Mouse (Mus musculus): ENCODE data around the gene Cyp2d12. TPM values are rescaled to one million over a fixed set of nuclear protein-coding genes. Genes with fewer than 3 reads are reported as not detected.

The Cyp2d12 gene
- total RNA-seq, 1 experiment: not detected

- H3K9ac ChIP-seq (ENCODE audit: insufficient read depth, low read depth, low read length, poor library complexity, severe bottlenecking): no peak overlapping the region
- peaks cover 1% of the 10 kb centered on the region; the same call in 1 of the 2 replicates for H3K9me3 ChIP-seq (ENCODE audit: control insufficient read depth, insufficient read depth, low read depth, low read length)
- TF ChIP-seq CHD2 (IDR thresholded peaks at IDR 0.05; ENCODE audit: low read depth, low read length) (no peak), ZC3H11A (IDR thresholded peaks at IDR 0.05; ENCODE audit: borderline replicate concordance, low read depth, low read length) (no peak), MAFK (IDR thresholded peaks at IDR 0.05; ENCODE audit: insufficient read depth, low read depth, low read length) (no peak), ZNF384 (IDR thresholded peaks at IDR 0.05; ENCODE audit: low read depth, low read length) (no peak), HCFC1 (IDR thresholded peaks at IDR 0.05; ENCODE audit: borderline replicate concordance, insufficient read depth, low read length) (no peak)
- H3K36me3 ChIP-seq (ENCODE audit: control insufficient read depth, insufficient read depth, low read length, poor library complexity, severe bottlenecking): no peaks in the 10 kb centered on the region
- in situ Hi-C loops (cut with MboI; ENCODE audit: low sequenced_read_pairs in 2 of 2, unreplicated experiment in 2 of 2): no loop called here
- DNase-seq (ENCODE audit: low read depth, low spot score): no peak
- no peaks in the 10 kb centered on the region for H3K4me1 ChIP-seq (ENCODE audit: control insufficient read depth in 2 of 2, insufficient read depth in 2 of 2, low read length in 2 of 2, poor library complexity in 1 of 2)
- no peak overlapping the region for H3K27ac ChIP-seq (ENCODE audit: insufficient read depth, low read depth, low read length, poor library complexity, severe bottlenecking)
- H3K4me3 ChIP-seq (ENCODE audit: insufficient read depth in 1 of 2, low read depth in 1 of 2, low read length in 2 of 2, poor library complexity in 1 of 2, severe bottlenecking in 1 of 2): no peak overlapping the region
Observed at GRCm38 (mm10) chr15:82572856-82573255, 18.0 kb downstream of the Cyp2d12 start.

GRCm38 (mm10) chr15:82579071-82579470 is 24.2 kb downstream of the Cyp2d12 start:
- in situ Hi-C loops (cut with MboI; ENCODE audit: low sequenced_read_pairs in 2 of 2, unreplicated experiment in 2 of 2): no loop called here
- no peak overlapping the region for H3K9ac ChIP-seq (ENCODE audit: insufficient read depth, low read depth, low read length, poor library complexity, severe bottlenecking)
- no peaks in the 10 kb centered on the region for H3K36me3 ChIP-seq (ENCODE audit: control insufficient read depth, insufficient read depth, low read length, poor library complexity, severe bottlenecking)
- TF ChIP-seq ZC3H11A (IDR thresholded peaks at IDR 0.05; ENCODE audit: borderline replicate concordance, low read depth, low read length): no peak
- TF ChIP-seq CHD2 (IDR thresholded peaks at IDR 0.05; ENCODE audit: low read depth, low read length): no peak
- no peak for TF ChIP-seq ZNF384 (IDR thresholded peaks at IDR 0.05; ENCODE audit: low read depth, low read length)
- no peak for TF ChIP-seq HCFC1 (IDR thresholded peaks at IDR 0.05; ENCODE audit: borderline replicate concordance, insufficient read depth, low read length)
- no peak for TF ChIP-seq MAFK (IDR thresholded peaks at IDR 0.05; ENCODE audit: insufficient read depth, low read depth, low read length)
- no peak for DNase-seq (ENCODE audit: low read depth, low spot score)
- H3K4me3 ChIP-seq (ENCODE audit: insufficient read depth in 1 of 2, low read depth in 1 of 2, low read length in 2 of 2, poor library complexity in 1 of 2, severe bottlenecking in 1 of 2): no peak overlapping the region
- H3K9me3 ChIP-seq (ENCODE audit: control insufficient read depth, insufficient read depth, low read depth, low read length): 0 out of 2 replicates have a peak, but pooled peaks cover 1% of the 10 kb centered on the region
- no peaks in the 10 kb centered on the region for H3K4me1 ChIP-seq (ENCODE audit: control insufficient read depth in 2 of 2, insufficient read depth in 2 of 2, low read length in 2 of 2, poor library complexity in 1 of 2)
- H3K27ac ChIP-seq (ENCODE audit: insufficient read depth, low read depth, low read length, poor library complexity, severe bottlenecking): no peak overlapping the region

GRCm38 (mm10) chr15:82582621-82583020 is 27.7 kb downstream of the Cyp2d12 start:
- Histone ChIP-seq H3K9me3 (ENCODE audit: control insufficient read depth, insufficient read depth, low read depth, low read length) (no peaks in the 10 kb centered on the region), H3K36me3 (ENCODE audit: control insufficient read depth, insufficient read depth, low read length, poor library complexity, severe bottlenecking) (no peaks in the 10 kb centered on the region), H3K4me1 (ENCODE audit: control insufficient read depth in 2 of 2, insufficient read depth in 2 of 2, low read length in 2 of 2, poor library complexity in 1 of 2) (no peaks in the 10 kb centered on the region), H3K4me3 (ENCODE audit: insufficient read depth in 1 of 2, low read depth in 1 of 2, low read length in 2 of 2, poor library complexity in 1 of 2, severe bottlenecking in 1 of 2) (no peak overlapping the region), H3K9ac (ENCODE audit: insufficient read depth, low read depth, low read length, poor library complexity, severe bottlenecking) (no peak overlapping the region), H3K27ac (ENCODE audit: insufficient read depth, low read depth, low read length, poor library complexity, severe bottlenecking) (no peak overlapping the region)
- in situ Hi-C loops (cut with MboI; ENCODE audit: low sequenced_read_pairs in 2 of 2, unreplicated experiment in 2 of 2): no loop called here
- no peak for DNase-seq (ENCODE audit: low read depth, low spot score)
- TF ChIP-seq MAFK (IDR thresholded peaks at IDR 0.05; ENCODE audit: insufficient read depth, low read depth, low read length) (no peak), CHD2 (IDR thresholded peaks at IDR 0.05; ENCODE audit: low read depth, low read length) (no peak), ZNF384 (IDR thresholded peaks at IDR 0.05; ENCODE audit: low read depth, low read length) (no peak), HCFC1 (IDR thresholded peaks at IDR 0.05; ENCODE audit: borderline replicate concordance, insufficient read depth, low read length) (no peak)

Other genes starting within 250 kb of the Cyp2d12 start
- gene Naga, start 216.1 kb upstream of the Cyp2d12 start, total RNA-seq (2012; rRNA removed): 17.6 and 35.3 TPM in 2 replicates
- 0.85 and 0.95 TPM in 2 replicates for gene Pheta2, start 216.1 kb upstream of the Cyp2d12 start, total RNA-seq (2012; rRNA removed)
- gene Smdt1, start 216.1 kb upstream of the Cyp2d12 start, total RNA-seq (2012; rRNA removed): 172 and 222 TPM in 2 replicates
- 256 and 306 TPM in 2 replicates for gene Ndufa6, start 200.8 kb upstream of the Cyp2d12 start, total RNA-seq (2012; rRNA removed)
- gene Cyp2d22, start 174.8 kb upstream of the Cyp2d12 start, total RNA-seq (2012; rRNA removed): 0.94 and 2.3 TPM in 2 replicates
- not detected in 2 replicates for gene Cyp2d11, start 161.1 kb upstream of the Cyp2d12 start, total RNA-seq (2012; rRNA removed)
- not detected in 2 replicates for gene Cyp2d10, start 147.9 kb upstream of the Cyp2d12 start, total RNA-seq (2012; rRNA removed)
- not detected in 2 replicates for gene Cyp2d9, start 121.6 kb upstream of the Cyp2d12 start, total RNA-seq (2012; rRNA removed)
- gene Cyp2d34, start 65.9 kb downstream of the Cyp2d12 start, total RNA-seq (2012; rRNA removed): not detected in 2 replicates
- not detected in 2 replicates for gene Cyp2d40, start 209.1 kb downstream of the Cyp2d12 start, total RNA-seq (2012; rRNA removed)
- gene Cyp2d26, start 239.2 kb downstream of the Cyp2d12 start, total RNA-seq (2012; rRNA removed): not detected in 2 replicates